Mouse (Mus musculus) testis, adult 2 months (tissue): ENCODE data around the gene Dmrt2.

Experiments
- CTCF ChIP-seq: fragments of 200-500 bp; IDR thresholded peaks from 2 replicates; pipeline ENCODE4 v1.5.1; 2012; ENCODE audit warnings: low read depth, mild to moderate bottlenecking, inconsistent platforms, low read length, moderate library complexity; ENCODE audit not compliant: control insufficient read depth, insufficient read depth, insufficient replicate concordance
- POLR2A ChIP-seq: fragments of 200-500 bp; IDR thresholded peaks from 2 replicates; pipeline ENCODE4 v1.6.1; 2012; ENCODE audit warnings: low read depth, mild to moderate bottlenecking, inconsistent platforms, low read length, moderate library complexity; ENCODE audit not compliant: control insufficient read depth

DNA sequence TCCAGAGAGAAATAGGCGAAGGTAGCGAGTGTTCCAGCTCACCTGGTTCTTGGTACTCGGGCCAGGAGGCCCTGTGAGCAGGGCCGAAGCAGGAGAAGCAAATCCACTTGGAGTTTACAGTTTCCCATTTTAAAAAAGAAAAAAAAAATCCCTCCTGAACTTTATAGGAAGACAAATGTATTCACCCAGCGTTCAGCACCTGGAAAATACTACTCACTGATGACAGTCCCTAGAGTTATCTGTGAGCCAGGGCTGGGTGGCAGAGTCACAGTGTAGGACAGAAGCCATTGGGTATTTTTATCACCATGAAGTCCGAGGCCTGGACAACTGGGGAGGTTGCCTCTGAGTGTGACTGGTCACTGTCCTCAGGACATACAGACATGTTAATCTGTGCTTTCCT, 30.4 kb upstream of the Dmrt2 start:
- TF ChIP-seq POLR2A (no peak), CTCF (no peak)
